Mouse (Mus musculus) right cerebral cortex, postnatal 10 days (tissue): ENCODE results near the gene Dbh.

Experiments
- DNase-seq, 2 experiments: peaks; one replicate each; pipeline ENCODE4 v3.0.0; 2021; ENCODE audit warnings: low spot score in 2 of 2

Dbh gene

DNA sequence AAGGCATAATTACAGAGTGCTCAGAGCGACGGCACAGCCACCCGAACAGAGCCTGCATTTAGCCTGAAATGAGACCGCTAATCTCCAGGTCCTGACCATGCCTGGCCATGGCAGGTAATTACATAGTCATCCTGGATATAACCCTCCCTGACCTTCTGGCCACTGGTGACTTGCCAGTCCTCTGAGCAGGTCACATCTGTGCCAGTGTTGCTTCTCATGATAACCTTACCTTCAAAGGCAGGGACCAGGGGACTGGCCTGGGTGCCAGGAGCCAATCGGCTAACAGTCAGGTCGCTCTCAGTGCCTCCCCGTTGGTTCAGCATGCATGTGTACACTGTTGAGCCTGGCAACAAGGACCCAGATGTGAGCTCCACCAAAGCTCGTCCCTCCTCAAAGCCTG is 53.5 kb downstream of the Dbh start:
- no peak for DNase-seq

GRCm38 (mm10) chr2:27223012-27223421 is 58.0 kb downstream of the Dbh start:
- peak; percentile 77 to 80 for DNase-seq

DNA sequence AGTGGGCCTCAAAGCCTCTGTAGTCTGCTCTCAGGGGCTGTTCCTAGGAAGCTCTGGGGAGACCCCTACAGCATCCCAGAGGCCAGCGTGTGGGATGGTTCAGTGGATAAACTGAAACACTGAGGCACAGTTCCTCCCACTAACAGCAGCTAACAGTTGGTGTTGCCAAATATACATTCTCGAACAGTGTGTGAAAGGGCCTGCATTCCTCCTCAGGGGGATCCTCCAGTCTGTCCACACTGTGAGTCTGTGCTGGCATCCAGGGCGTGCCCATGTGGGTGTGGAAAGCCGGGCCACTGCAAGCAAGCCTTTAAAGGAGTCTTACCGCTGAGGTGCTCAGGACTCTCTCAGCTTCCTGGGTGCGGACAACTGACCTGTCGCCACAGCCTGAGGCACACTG is 61.5 kb downstream of the Dbh start:
- peak in 1 of 2 experiments; percentile 72 for DNase-seq

DNA sequence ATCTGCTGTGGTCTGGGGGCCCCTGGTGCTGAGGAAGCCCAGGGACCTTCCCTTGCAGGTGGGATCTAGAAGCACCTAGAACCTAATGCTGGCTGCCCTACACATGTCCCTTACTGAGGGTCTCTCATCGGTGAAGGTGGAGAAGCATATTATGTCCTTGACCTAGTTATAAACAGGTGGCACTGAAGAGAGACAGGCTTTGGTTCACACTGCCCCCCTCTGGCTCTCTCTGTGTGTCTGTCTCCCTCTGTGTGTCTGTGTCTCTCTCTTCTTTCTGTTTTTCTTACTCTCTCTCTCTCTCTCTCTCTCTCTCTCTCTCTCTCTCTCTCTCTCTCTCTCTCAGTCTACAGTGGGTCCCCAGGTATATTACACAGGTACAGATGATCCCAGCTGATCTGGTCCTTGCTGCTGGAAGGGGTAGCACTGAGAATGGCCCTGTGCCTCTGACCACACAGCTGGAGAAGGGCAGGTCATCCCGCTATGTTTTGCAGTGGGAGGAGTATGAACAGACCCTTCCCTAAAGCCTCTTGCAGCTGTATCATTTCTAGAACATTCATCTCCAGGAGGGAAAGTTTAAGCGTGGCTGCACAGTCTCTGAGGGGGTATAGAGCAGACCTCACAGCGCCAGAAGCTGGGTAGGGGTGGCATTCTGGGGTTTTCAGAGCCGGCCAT is 63.9 kb downstream of the Dbh start:
- peak in 1 of 2 experiments; percentile 27 for DNase-seq

GRCm38 (mm10) chr2:27229481-27230105 is 64.6 kb downstream of the Dbh start:
- peak in 1 of 2 experiments; percentile 40 for DNase-seq

- peak; percentile 49 to 59 for DNase-seq
Observed at GRCm38 (mm10) chr2:27232376-27232775, 67.3 kb downstream of the Dbh start.
